Mouse (Mus musculus): ENCODE results near the gene Bhmt2. TPM values are rescaled to one million over a fixed set of nuclear protein-coding genes. Genes with fewer than 3 reads are reported as not detected.
A peak's percentile ranks its signal among the peaks of the same experiment; 100 is the strongest.

The Bhmt2 gene
- total RNA-seq, 2 experiments from 2014 or later = not detected

DNA sequence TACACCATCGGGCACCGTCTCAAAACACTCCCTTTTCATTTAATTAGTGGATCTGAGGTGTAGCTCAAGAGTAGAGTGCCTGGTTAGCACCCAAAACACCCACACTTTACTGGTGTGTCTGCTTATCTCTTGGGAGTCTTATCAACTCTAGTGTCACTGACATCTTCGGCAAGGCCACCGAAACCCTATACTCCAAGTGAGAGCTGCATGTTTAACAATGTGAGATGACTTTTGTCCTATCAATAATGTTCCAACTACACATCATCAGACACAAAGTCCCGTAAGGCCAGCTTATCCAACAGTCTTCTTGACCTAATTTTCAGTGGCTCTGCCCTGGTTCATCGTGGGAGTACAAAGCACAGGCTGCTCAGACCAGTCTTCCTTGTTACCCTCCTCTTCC is 20.7 kb downstream of the Bhmt2 start:
- ATAC-seq (replicated peaks; ENCODE audit: low FRiP score, poor library complexity, severe bottlenecking) = no peak

GRCm38 (mm10) chr13:93648387-93649130 is 25.5 kb downstream of the Bhmt2 start:
- ATAC-seq (replicated peaks; ENCODE audit: low FRiP score, poor library complexity, severe bottlenecking) = no peak

- no peak for ATAC-seq (replicated peaks; ENCODE audit: low FRiP score, poor library complexity, severe bottlenecking)
These were observed 34.5 kb downstream of the Bhmt2 start for GRCm38 (mm10) chr13:93639636-93640035.

DNA sequence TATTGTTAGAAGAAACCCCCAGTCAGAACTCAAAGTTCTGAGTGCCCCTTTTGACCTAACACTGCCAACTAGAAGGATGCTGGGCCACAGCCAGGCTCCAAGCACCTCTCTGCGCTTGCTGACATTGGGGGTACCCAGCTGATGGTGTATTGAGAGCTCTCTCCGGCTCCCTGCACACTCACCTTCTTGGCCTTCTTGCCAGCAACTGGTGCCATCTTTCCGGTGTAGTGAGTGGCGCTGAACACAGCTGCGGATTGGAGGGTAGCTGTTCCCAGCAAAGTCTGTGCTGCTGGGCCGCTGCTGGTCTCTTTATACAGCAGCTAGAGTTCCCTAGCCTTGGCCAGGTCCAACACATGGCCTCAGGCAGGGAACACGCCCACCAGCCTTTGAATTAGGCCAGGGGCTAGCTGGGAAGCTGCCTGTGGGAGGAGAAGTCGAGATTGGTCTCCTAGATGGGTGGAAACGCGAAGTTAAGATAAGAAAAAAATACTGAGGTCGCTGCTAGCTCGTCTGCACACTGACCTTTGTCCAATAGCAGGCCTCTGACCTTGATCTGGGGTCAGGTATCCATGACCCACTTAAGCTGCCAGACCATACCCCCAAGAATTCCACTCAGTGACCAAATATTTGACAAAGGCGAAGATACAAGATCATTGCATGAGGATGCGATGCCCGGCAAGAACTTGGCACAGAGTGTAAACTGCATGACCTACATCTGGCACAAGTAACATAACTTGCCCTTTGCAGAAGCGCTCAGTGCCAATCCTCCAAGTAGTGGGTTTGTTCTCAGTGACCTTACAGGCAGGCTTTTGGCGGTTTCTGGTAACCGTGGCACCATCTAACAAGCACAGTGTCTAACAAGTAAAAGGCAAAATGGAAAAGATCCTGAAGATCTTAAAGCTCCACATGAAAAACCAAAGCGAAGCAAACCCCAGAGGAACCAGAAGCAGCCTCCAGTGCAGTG is 36.5 kb downstream of the Bhmt2 start, which contains the start of gene Bhmt:
Gene Bhmt, minus strand, starts transcription at position 680 of the 964 bp plus-strand sequence.
- no peak for ATAC-seq (replicated peaks; ENCODE audit: low FRiP score, poor library complexity, severe bottlenecking)

DNA sequence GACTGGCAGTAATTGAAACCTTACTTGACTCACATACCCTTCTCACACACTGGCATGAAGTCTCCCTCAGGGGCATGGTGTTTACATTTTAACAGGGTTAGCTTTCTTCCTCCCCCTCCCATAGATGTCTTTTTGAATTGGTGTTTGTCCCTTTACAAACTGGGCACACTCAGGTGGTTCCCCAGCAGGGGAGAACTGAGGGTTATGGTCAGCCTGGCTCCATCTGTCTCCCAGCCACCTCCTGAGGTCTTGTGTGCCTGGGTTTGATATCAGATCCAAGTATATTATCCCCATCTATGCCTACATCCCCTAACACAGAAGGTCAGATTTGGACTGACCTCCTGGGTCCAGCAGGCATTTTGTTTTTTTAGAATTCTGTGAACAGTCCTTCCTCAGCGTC is 37.5 kb downstream of the Bhmt2 start:
- ATAC-seq (replicated peaks; ENCODE audit: low FRiP score, poor library complexity, severe bottlenecking) = no peak

GRCm38 (mm10) chr13:93632927-93633326 is 41.2 kb downstream of the Bhmt2 start:
- no peak; the same call in 1 of the 2 replicates for ATAC-seq (replicated peaks; ENCODE audit: low FRiP score, poor library complexity, severe bottlenecking)

GRCm38 (mm10) chr13:93630941-93631705 is 43.0 kb downstream of the Bhmt2 start:
- ATAC-seq (replicated peaks; ENCODE audit: low FRiP score, poor library complexity, severe bottlenecking) = no peak

DNA sequence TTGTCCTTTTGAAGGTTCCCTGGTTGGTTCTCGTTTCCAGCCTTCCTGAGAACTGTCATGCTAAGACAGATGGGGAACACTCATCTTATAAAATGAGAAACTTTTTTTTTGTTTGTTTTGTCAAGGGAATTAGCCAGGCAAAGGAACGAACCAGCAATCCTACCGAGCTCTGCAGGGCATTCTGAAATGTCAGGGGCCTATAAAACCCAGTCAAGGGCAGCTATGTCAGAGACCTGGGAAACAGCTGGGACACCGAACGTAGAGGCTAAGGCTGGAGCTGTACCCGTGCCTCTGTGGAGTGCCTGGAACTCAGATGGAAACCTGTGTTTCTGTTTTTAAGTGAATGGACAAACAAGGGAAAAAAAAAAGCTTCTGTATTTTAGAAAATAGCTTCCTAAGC is 45.2 kb downstream of the Bhmt2 start:
- ATAC-seq (replicated peaks; ENCODE audit: low FRiP score, poor library complexity, severe bottlenecking) = no peak

- no peak for ATAC-seq (replicated peaks; ENCODE audit: low FRiP score, poor library complexity, severe bottlenecking)
These were observed 59.6 kb downstream of the Bhmt2 start for GRCm38 (mm10) chr13:93614361-93614948.

DNA sequence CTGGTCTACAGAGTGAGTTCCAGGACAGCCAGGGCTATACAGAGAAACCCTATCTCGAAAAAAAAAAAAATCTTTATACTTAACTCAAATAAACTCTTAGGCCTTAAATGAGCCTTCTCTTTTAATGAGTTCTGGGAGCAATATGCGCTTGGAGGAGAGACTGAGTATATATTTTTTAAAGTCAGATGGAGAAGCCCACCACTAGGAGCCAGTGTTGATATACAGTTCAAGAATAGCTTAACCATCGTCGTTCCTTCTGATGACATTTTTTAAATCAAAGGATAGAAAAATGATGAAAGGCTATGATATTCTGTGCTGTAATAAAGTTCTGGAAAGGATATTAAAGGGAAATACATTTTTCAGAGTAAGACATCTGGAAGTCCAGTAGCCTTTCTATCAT is 60.3 kb downstream of the Bhmt2 start:
- no peak for ATAC-seq (replicated peaks; ENCODE audit: low FRiP score, poor library complexity, severe bottlenecking)

DNA sequence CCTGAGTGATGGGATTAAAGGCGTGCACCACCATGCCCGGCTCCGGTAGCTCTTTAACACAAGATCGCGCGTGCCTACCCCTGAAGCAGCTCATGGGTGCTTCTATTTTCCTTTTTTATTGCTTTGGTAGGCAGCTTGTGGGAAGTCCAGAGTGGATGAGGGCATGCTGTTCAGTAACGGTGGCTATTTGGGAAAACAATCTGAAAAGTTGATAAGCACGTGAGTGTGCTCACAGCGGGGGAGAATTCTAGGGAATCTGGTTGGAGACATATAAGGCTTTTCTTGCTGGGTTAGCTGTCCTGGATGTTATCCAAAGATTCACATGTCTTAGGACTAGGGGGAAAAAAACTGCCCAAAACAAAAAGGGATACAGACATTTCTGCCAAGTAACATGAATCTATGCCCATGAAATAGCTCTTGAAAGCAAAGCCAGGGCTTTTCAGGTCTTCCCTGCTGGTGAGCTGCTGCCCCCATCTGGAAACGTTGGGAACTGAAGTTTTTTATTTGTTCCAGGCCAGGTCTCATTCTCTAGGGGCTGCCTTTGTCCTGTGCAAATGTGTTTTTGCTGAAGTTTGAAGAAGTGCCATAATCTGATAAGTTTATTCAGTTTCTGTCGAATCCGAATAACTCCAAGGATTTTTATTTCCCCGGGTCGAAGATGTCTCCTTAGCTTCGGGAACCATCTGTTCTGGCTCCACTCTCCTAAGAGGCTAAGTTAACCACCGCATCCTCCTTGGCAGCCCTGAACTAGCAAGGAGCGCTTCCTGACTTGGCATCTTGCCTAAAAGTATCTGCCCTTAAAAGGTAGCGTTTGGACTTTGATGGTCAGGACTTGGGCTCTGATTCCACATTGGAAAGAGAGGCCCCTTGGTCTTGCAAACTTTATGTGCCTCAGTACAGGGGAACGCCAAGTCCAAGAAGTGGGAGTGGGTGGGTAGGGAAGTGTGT is 61.2 kb downstream of the Bhmt2 start:
- peak; percentile 73; the same call in 1 of the 2 replicates for ATAC-seq (replicated peaks; ENCODE audit: low FRiP score, poor library complexity, severe bottlenecking)

- no peak for ATAC-seq (replicated peaks; ENCODE audit: low FRiP score, poor library complexity, severe bottlenecking)
These were observed 65.6 kb downstream of the Bhmt2 start for GRCm38 (mm10) chr13:93608476-93608875.

GRCm38 (mm10) chr13:93607701-93608100 is 66.4 kb downstream of the Bhmt2 start:
- ATAC-seq (replicated peaks; ENCODE audit: low FRiP score, poor library complexity, severe bottlenecking) = no peak

GRCm38 (mm10) chr13:93606868-93607578 is 67.1 kb downstream of the Bhmt2 start:
- ATAC-seq (replicated peaks; ENCODE audit: low FRiP score, poor library complexity, severe bottlenecking) = no peak

Measured in erythroid progenitor cell, adult 5-6 weeks (primary cell).